In the genomic region with DNA sequence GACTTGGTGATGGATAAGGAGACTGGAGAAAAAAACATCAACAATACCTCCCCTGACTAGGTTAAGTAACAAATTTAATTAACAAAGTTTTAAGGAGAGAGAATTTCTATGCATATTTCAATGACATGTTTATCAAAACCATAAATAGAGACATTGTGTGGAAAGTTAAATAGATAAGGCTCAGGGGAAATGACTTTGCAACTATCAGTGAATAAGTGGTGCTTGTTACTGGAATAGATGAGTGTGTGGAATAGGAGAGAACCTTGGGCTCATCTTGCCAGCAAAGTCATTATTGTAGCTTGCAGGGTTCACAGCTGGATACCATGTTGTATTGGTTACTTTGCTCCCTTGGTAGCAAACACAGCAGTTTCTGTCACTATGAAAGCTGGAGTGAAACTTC, we compare ENCODE assay signal across 23 mouse cellular contexts. TPM values are rescaled to one million over a fixed set of nuclear protein-coding genes. Genes with fewer than 3 reads are reported as not detected.
"Had no signal": no experiment of that assay in that cellular context is flagged by ENCODE, and none has a peak within 500 bp of the region (broad histone marks: within the 10 kb centered on the region; RNA-seq: fewer than 3 reads in every experiment).

No protein-coding gene starts in this region.

- H3K4me3 ChIP-seq: gastrocnemius, adult 2 months; heart, embryonic 10.5 days; heart, embryonic 12.5 days; hindbrain, embryonic 10.5 days; hindbrain, embryonic 12.5 days; intestine, embryonic 15.5 days; left cerebral cortex, adult 2 months; limb, embryonic 13.5 days; limb, embryonic 15.5 days had no signal

- DNase-seq: gastrocnemius, adult 2 months; gastrocnemius, postnatal 10 days; gastrocnemius, postnatal 25 days; heart, adult 18-20 months; heart, postnatal 10 days; heart, postnatal 4 days; kidney, adult 18-20 months; kidney, adult 8-10 months; kidney, postnatal 10 days; kidney, postnatal 25 days; kidney, postnatal 4 days had no signal

- H3K4me2 ChIP-seq: heart, embryonic 12.5 days; hindbrain, embryonic 12.5 days; hindbrain, embryonic 14.5 days; intestine, embryonic 15.5 days; limb, embryonic 13.5 days; limb, embryonic 15.5 days had no signal

- H3K9ac ChIP-seq: heart, embryonic 12.5 days; hindbrain, embryonic 12.5 days; hindbrain, embryonic 14.5 days; intestine, embryonic 15.5 days; limb, embryonic 13.5 days; limb, embryonic 15.5 days had no signal

- H3K27ac ChIP-seq: gastrocnemius, adult 2 months; heart, embryonic 10.5 days; hindbrain, embryonic 10.5 days; hindbrain, embryonic 12.5 days; hindbrain, embryonic 14.5 days; intestine, embryonic 15.5 days; left cerebral cortex, adult 2 months; limb, embryonic 13.5 days; limb, embryonic 15.5 days had no signal

- H3K4me1 ChIP-seq: hindbrain, embryonic 10.5 days; hindbrain, embryonic 12.5 days; intestine, embryonic 15.5 days; limb, embryonic 13.5 days; limb, embryonic 15.5 days had no signal

- H3K36me3 ChIP-seq: heart, embryonic 10.5 days; heart, embryonic 12.5 days; hindbrain, embryonic 10.5 days; hindbrain, embryonic 12.5 days; intestine, embryonic 15.5 days; limb, embryonic 15.5 days had no signal

- ATAC-seq: hindbrain, embryonic 16.5 days; inflammation-experienced regulatory T-cells, adult 6 months; intestine, embryonic 15.5 days; intestine, postnatal 0 days had no signal

- H3K9me3 ChIP-seq: heart, embryonic 10.5 days; heart, embryonic 12.5 days; hindbrain, embryonic 10.5 days; hindbrain, embryonic 12.5 days; intestine, embryonic 15.5 days; limb, embryonic 13.5 days; limb, embryonic 15.5 days had no signal

- H3K27me3 ChIP-seq: heart, embryonic 12.5 days; hindbrain, embryonic 12.5 days; intestine, embryonic 15.5 days; limb, embryonic 13.5 days; limb, embryonic 15.5 days had no signal

RNA-seq across cellular contexts. Expression of a gene that starts 59.7 kb away (rescaled TPM):
- polyA plus RNA-seq: inflammation-experienced regulatory T-cells, adult 6 months had no signal
